Mouse (Mus musculus): Measurements from ENCODE around the gene Blmh. TPM values are rescaled to one million over a fixed set of nuclear protein-coding genes. Genes with fewer than 3 reads are reported as not detected.

The Blmh gene
- polyA plus RNA-seq (2016; fragmentation: Nextera tagmentation; extraction: Ambion mirVana), result 112 and 115 TPM in 2 replicates

DNA sequence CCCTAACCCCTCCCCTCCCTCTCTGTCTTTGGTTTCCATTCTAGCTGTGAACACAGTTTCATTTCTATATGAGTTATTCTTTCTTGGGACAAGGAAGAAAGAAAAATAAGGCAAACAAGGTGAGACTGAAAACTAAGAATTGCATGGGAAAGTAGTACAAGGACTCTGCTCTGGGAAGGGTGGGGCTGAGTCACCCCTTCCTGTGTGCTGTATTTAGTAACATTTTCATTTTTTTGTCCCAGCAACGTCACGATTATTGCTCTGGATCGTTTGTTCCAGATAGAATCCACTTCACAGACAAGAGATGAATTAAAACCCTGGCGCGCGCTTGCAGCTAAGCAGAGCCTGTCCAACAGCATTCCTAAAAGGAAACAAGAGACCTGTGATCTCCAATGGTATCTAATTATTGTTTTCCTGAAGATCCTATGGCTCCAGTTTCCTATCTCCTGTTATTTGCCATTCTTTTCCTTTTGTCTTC, at the start of gene Blmh:
Blmh (plus strand) TSS at position 51 of the 478 bp plus-strand sequence.
- H3K27me3 ChIP-seq (replicated peaks), result no peaks in the 10 kb centered on the region
- no peak within 1 kb of the TSS for H3K9ac ChIP-seq
- no peak within 1 kb of the TSS for H3K27ac ChIP-seq (ENCODE audit: poor library complexity, severe bottlenecking)
- no peak for ATAC-seq (ENCODE audit: insufficient number of reproducible peaks, low FRiP score)
- H3K4me3 ChIP-seq, result no peak within 1 kb of the TSS
- WGBS, result 61% methylated on average over 6 of the region's 6 CpGs
- peaks cover 13% of the 10 kb centered on the region for H3K4me1 ChIP-seq (replicated peaks)
- H3K36me3 ChIP-seq, result no peaks in the 10 kb centered on the region
- H3K4me2 ChIP-seq, result no peak within 1 kb of the TSS
- H3K9me3 ChIP-seq (replicated peaks), result no peaks in the 10 kb centered on the region

DNA sequence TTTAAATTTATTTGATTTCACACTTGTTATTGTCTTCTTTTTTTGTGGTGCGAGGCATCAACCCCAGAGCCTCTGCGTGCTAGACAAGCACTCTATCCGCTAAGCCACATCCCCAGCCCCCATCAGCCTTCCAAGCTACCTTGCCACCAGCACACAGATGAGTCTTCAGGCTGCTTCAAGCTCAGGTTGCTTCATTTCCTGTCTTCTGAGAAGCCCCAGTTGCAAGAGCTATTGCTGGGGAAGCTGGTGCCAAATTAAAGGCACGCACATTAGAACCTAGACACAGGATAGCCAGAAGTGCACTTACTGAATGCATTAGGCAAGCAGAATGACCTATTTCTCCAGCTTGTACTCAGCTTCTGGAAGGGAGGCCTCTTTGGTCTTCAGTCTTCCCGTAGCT, 44.8 kb upstream of the Blmh start:
- 0 out of 2 replicates have a peak, but pooled peaks cover 4% of the 10 kb centered on the region for H3K4me1 ChIP-seq (replicated peaks)
- H3K4me3 ChIP-seq, result no peak overlapping the region
- no peak overlapping the region for H3K9ac ChIP-seq
- no peaks in the 10 kb centered on the region for H3K9me3 ChIP-seq (replicated peaks)
- WGBS, result 86% methylated on average over 5 of the region's 5 CpGs
- no peak for ATAC-seq (ENCODE audit: insufficient number of reproducible peaks, low FRiP score)
- H3K36me3 ChIP-seq, result no peaks in the 10 kb centered on the region
- H3K27ac ChIP-seq (ENCODE audit: poor library complexity, severe bottlenecking), result no peak overlapping the region
- H3K4me2 ChIP-seq, result no peak overlapping the region
- H3K27me3 ChIP-seq (replicated peaks), result no peaks in the 10 kb centered on the region

DNA sequence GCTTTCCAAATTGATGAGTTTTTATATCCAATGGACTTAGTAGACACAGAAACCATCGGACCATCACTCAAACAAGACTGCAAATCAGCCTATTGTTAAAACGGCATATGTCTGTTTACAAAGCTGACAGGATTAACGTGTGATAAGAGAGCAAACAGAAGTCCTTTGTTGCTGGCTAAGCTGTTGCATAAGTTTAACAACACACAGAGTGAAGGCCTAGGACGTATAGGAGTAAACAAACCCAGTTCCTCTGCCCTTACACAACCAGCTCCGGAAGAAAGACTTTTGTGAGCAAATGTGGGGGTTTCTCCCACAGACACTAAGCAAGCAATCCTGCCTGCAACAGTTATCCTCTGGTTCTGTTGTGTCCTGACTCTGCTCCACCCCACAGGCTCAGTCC, 40.2 kb upstream of the Blmh start:
- H3K4me1 ChIP-seq (replicated peaks), result peaks cover 4% of the 10 kb centered on the region
- no peaks in the 10 kb centered on the region for H3K27me3 ChIP-seq (replicated peaks)
- H3K4me2 ChIP-seq, result no peak overlapping the region
- H3K9me3 ChIP-seq (replicated peaks), result no peaks in the 10 kb centered on the region
- no peak overlapping the region for H3K27ac ChIP-seq (ENCODE audit: poor library complexity, severe bottlenecking)
- no peak for ATAC-seq (ENCODE audit: insufficient number of reproducible peaks, low FRiP score)
- 42% methylated on average over 5 of the region's 5 CpGs for WGBS
- H3K36me3 ChIP-seq, result no peaks in the 10 kb centered on the region
- H3K4me3 ChIP-seq, result no peak overlapping the region
- no peak overlapping the region for H3K9ac ChIP-seq

DNA sequence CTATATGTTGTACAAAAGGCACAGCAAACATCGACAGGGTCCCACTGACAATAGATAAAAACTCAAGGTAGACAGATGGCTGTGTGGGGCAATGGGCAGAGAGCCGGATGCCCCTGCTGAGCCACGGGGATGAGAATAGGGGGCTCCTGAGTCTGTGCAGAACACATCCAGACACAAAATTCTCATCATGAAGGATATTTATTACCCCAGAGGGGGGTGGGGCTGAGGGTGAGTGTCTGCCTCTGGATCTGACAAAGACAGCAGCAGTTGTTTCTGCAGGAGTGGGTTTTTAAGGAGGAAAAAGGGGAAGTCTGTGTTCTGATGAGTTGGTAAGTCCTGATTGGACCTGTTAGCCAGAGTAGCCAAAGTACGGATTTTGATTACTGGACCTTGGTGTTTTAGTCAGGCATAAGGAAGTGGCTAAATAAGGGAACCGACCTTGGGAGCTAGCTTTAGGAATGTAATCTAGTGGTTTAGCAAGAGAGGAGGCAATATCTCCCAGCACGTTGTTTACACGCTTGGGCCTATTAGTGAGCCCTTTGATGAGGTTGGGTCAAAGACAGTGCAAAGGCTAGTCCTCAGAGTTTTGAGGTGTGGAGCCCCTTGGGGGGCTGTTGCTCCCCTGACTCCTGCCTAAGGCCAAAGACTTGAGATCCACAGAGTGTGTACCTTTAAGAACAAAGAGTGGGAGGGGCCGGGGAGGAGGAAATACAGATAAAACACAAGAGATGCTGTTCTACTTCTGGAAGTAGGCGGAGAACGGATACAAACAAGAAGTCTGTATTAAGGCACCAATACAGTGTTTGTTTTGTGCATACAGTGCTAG, 35.1 kb upstream of the Blmh start:
- Histone ChIP-seq H3K4me1 (replicated peaks) (peaks cover 22% of the 10 kb centered on the region), H3K9me3 (replicated peaks) (no peaks in the 10 kb centered on the region), H3K27me3 (replicated peaks) (no peaks in the 10 kb centered on the region), H3K4me2 (peak overlapping the region; percentile 30), H3K27ac (ENCODE audit: poor library complexity, severe bottlenecking) (no peak overlapping the region), H3K36me3 (no peaks in the 10 kb centered on the region), H3K9ac (no peak overlapping the region), H3K4me3 (no peak overlapping the region)
- 36% methylated on average over 10 of the region's 10 CpGs for WGBS
- ATAC-seq (ENCODE audit: insufficient number of reproducible peaks, low FRiP score), result no peak

DNA sequence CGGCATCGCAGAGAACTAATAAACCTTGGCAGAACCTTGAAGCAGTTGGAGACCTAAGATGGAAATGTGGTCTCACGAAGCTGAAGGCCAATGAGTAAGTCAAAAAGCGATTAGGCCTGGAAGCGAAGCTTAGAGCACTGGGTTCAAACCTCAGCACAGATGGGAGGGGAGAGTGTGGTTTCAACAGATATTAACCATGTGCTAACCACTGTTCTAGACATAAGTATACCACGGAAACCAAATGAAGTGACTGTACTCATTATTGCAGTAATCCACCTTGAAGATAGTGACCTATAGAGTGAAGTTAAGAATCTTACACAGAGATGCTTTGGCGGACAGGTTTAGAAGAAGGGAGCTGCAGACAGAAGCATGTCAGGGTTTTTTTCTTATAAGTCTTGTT, 33.4 kb upstream of the Blmh start:
- Histone ChIP-seq H3K9me3 (replicated peaks) (no peaks in the 10 kb centered on the region), H3K27me3 (replicated peaks) (no peaks in the 10 kb centered on the region), H3K36me3 (no peaks in the 10 kb centered on the region), H3K4me1 (replicated peaks) (peaks cover 22% of the 10 kb centered on the region), H3K9ac (no peak overlapping the region), H3K4me3 (no peak overlapping the region), H3K27ac (ENCODE audit: poor library complexity, severe bottlenecking) (no peak overlapping the region), H3K4me2 (no peak overlapping the region)
- WGBS, result 87% methylated on average over 7 of the region's 7 CpGs
- ATAC-seq (ENCODE audit: insufficient number of reproducible peaks, low FRiP score), result no peak

DNA sequence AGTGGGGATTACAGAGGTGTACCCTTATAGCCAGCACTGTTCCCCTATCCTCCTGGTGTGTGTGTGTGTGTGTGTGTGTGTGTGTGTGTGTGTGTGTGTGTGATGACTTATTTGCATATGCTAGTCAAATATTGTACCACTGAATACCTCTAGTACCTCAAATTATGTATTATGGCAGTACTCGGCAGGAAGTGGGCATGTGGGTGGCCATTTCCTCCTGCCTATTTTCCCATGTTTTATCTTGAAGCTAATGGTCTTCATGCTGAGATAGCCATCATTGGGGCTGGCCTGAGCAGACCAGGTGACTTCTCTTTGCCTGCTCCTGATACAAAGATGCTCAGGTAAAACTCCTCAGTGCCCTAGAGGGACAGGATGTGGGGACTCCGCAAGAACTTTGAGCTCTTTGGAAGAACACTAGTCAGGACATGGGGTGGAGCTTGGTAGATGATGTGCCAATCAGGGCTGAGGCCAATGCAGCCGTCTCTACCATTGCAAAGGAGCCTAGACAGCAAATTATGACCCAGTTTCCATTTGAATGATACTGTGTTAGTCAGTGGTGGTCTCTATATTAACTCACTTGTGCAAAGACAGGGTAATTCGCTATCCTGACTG, 32.8 kb upstream of the Blmh start:
- H3K4me2 ChIP-seq, result no peak overlapping the region
- H3K4me3 ChIP-seq, result no peak overlapping the region
- ATAC-seq (ENCODE audit: insufficient number of reproducible peaks, low FRiP score), result no peak
- no peaks in the 10 kb centered on the region for H3K9me3 ChIP-seq (replicated peaks)
- 79% methylated on average over 4 of the region's 4 CpGs for WGBS
- no peak overlapping the region for H3K9ac ChIP-seq
- no peaks in the 10 kb centered on the region for H3K36me3 ChIP-seq
- no peak overlapping the region for H3K27ac ChIP-seq (ENCODE audit: poor library complexity, severe bottlenecking)
- no peaks in the 10 kb centered on the region for H3K27me3 ChIP-seq (replicated peaks)
- H3K4me1 ChIP-seq (replicated peaks), result peaks cover 24% of the 10 kb centered on the region

DNA sequence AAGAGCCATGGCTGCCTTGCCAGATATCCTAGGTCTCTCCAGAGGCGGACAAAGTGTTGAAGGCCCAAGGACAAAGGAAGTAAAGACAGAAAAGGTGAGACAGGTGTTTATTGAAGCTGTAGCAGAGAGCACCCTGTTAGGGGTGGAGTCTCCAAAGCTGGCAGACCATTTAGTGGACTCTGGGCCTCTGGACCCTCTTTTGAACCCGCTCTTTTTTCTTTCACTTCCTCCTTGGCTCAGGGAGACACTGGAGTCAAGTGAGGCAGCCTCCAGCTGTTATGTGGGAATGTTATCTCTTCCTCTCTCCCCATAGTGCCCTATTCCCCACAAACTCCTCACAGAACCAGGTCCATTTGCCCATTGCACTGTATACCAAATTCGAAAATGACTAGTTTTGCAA, 31.6 kb upstream of the Blmh start:
- WGBS, result 63% methylated on average over 3 of the region's 3 CpGs
- H3K9me3 ChIP-seq (replicated peaks), result no peaks in the 10 kb centered on the region
- no peak overlapping the region for H3K4me2 ChIP-seq
- ATAC-seq (ENCODE audit: insufficient number of reproducible peaks, low FRiP score), result no peak
- H3K27me3 ChIP-seq (replicated peaks), result no peaks in the 10 kb centered on the region
- H3K9ac ChIP-seq, result no peak overlapping the region
- peaks cover 24% of the 10 kb centered on the region for H3K4me1 ChIP-seq (replicated peaks)
- H3K4me3 ChIP-seq, result no peak overlapping the region
- H3K36me3 ChIP-seq, result no peaks in the 10 kb centered on the region
- H3K27ac ChIP-seq (ENCODE audit: poor library complexity, severe bottlenecking), result peak overlapping the region; percentile 40

DNA sequence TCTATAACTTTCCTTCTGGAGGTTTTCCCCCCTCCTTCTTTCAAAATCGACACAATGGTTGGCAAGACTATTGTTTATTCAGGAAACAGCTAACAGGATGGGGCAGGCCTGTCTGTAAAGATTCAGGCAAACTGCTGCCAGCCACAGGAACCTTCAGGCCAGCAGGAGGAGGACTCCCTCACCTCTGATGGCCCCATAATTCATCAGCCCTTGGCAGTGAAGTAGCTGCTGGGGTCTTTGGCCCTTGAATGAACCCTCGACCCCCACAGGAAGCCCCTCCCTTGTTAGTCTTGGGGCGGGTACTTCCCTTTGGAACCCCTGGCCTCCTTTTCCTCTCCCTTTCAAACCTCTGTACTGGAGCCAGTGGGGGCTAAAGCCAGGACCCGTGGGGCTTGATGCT, 31.0 kb upstream of the Blmh start:
- no peaks in the 10 kb centered on the region for H3K36me3 ChIP-seq
- H3K27ac ChIP-seq (ENCODE audit: poor library complexity, severe bottlenecking), result peak overlapping the region; percentile 53
- 0 out of 2 replicates have a peak overlapping the region, but pooled peaks have one; percentile 5 for H3K4me2 ChIP-seq
- H3K4me3 ChIP-seq, result no peak overlapping the region
- WGBS, result 22% methylated on average over 4 of the region's 4 CpGs
- no peak overlapping the region for H3K9ac ChIP-seq
- peaks cover 24% of the 10 kb centered on the region for H3K4me1 ChIP-seq (replicated peaks)
- peak; percentile 81 for ATAC-seq (ENCODE audit: insufficient number of reproducible peaks, low FRiP score)
- H3K27me3 ChIP-seq (replicated peaks), result no peaks in the 10 kb centered on the region
- H3K9me3 ChIP-seq (replicated peaks), result no peaks in the 10 kb centered on the region

DNA sequence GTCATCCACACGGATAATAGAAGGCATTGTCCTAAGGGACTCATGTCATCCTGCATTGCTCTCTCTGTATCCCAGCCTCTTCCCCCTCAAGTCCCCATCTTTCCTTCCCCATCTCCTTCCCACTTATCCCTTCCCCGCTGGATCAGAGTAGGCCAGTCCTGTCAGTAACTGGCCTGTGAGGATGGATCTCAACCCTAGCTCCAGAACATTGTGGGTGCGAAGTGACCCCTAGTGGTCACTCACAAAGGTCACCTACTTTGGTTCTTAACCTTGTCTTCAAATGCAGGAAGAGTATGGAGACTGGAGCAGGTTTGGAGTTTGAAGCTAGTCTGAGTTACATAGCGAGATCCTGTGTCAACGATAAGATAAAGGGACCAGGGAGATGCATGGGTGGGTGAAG, 30.4 kb upstream of the Blmh start:
- Histone ChIP-seq H3K9ac (no peak overlapping the region), H3K27me3 (replicated peaks) (no peaks in the 10 kb centered on the region), H3K36me3 (no peaks in the 10 kb centered on the region), H3K9me3 (replicated peaks) (no peaks in the 10 kb centered on the region), H3K27ac (ENCODE audit: poor library complexity, severe bottlenecking) (peak overlapping the region; percentile 53), H3K4me3 (no peak overlapping the region), H3K4me1 (replicated peaks) (peaks cover 23% of the 10 kb centered on the region), H3K4me2 (no peak overlapping the region)
- WGBS, result 24% methylated on average over 5 of the region's 5 CpGs
- peak; percentile 81 for ATAC-seq (ENCODE audit: insufficient number of reproducible peaks, low FRiP score)

DNA sequence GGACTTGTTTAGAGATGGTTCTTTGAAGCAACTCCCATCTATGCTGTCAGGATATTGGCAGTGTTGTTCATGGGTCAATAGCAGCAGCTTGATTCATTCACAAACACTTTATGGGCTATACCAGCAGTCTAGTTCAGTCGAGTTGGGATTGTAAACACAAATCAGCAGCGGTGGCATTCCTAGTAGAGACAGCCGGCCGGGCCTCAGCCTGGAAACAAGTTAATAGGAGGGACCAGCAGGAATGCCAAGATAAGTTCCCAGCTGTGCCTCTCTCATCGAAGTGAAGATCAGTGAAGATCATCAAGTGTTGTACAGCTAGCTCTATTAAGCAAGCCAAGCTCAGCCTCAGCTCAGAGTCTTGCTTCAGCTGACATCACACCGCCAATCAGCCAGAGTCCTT, 28.2 kb upstream of the Blmh start:
- Histone ChIP-seq H3K9me3 (replicated peaks) (no peaks in the 10 kb centered on the region), H3K4me1 (replicated peaks) (peaks cover 14% of the 10 kb centered on the region), H3K36me3 (no peaks in the 10 kb centered on the region), H3K4me3 (no peak overlapping the region), H3K4me2 (no peak overlapping the region), H3K9ac (no peak overlapping the region), H3K27me3 (replicated peaks) (no peaks in the 10 kb centered on the region), H3K27ac (ENCODE audit: poor library complexity, severe bottlenecking) (no peak overlapping the region)
- ATAC-seq (ENCODE audit: insufficient number of reproducible peaks, low FRiP score), result no peak
- WGBS, result 41% methylated on average over 6 of the region's 6 CpGs

DNA sequence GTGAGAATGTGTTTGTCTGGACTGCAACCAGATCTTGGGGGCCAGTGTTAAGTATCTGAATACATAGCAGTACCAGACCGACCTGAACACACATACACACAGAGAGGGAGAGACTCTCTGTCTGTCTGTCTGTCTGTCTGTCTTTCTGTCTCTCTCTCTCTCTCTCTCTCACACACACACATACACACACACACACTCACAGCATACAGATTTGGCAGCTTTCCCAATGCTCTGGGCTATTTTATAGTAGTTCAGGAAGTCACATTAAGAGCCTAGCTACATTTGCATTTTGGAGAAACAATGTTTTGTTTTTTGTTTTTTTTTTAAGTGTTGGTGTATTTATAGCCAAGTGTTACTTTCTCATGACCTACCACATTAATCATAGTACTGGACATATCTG, 27.5 kb upstream of the Blmh start:
- Histone ChIP-seq H3K9ac (no peak overlapping the region), H3K27me3 (replicated peaks) (no peaks in the 10 kb centered on the region), H3K9me3 (replicated peaks) (no peaks in the 10 kb centered on the region), H3K4me2 (no peak overlapping the region), H3K27ac (ENCODE audit: poor library complexity, severe bottlenecking) (no peak overlapping the region), H3K36me3 (no peaks in the 10 kb centered on the region), H3K4me3 (no peak overlapping the region), H3K4me1 (replicated peaks) (peaks cover 14% of the 10 kb centered on the region)
- no peak for ATAC-seq (ENCODE audit: insufficient number of reproducible peaks, low FRiP score)
- WGBS, result 67% methylated on average over 1 of the region's 1 CpGs

All from heart, embryonic 12.5 days (tissue).